Mouse (Mus musculus) midbrain, embryonic 15.5 days (tissue): ENCODE measurements at regions not wholly inside any gene's neighbourhood (a gene's known extent, or its start where the extent isn't known, plus 50 kb on each side); places are given as distances from the start of the nearest gene placed in this dataset.

Experiments used
- ATAC-seq: fragments of 200-750 bp; cut with Nextera tagmentation; replicated peaks from 2 replicates; pipeline ENCODE4 v1.8.0; 2017; ENCODE audit warnings: moderate TSS enrichment
- H3K27ac ChIP-seq: fragments of 300-500 bp; sonication (generic); 2 replicates; pipeline ENCODE4 v1.5.1; 2015; ENCODE audit warnings: mild to moderate bottlenecking, inconsistent platforms
- H3K27me3 ChIP-seq: fragments of 300-500 bp; sonication (generic); replicated peaks from 2 replicates; pipeline ENCODE4 v1.6.1; 2015; ENCODE audit warnings: inconsistent platforms
- H3K36me3 ChIP-seq: fragments of 300-500 bp; sonication (generic); replicated peaks from 2 replicates; pipeline ENCODE4 v1.6.1; 2015; ENCODE audit warnings: inconsistent platforms
- H3K4me1 ChIP-seq: fragments of 300-500 bp; sonication (generic); 2 replicates; pipeline ENCODE4 v1.6.1; 2015; ENCODE audit warnings: inconsistent platforms
- H3K4me2 ChIP-seq: fragments of 300-500 bp; sonication (generic); 2 replicates; pipeline ENCODE4 v1.6.1; 2015; ENCODE audit warnings: inconsistent platforms, mild to moderate bottlenecking, moderate library complexity
- H3K4me3 ChIP-seq: fragments of 300-500 bp; sonication (generic); 2 replicates; pipeline ENCODE4 v1.5.1; 2015; ENCODE audit warnings: mild to moderate bottlenecking, inconsistent platforms
- H3K9ac ChIP-seq: fragments of 300-500 bp; sonication (generic); 2 replicates; pipeline ENCODE4 v1.6.1; 2015; ENCODE audit warnings: mild to moderate bottlenecking, inconsistent platforms
- H3K9me3 ChIP-seq: fragments of 300-500 bp; sonication (generic); 2 replicates; pipeline ENCODE4 v1.6.1; 2016; ENCODE audit warnings: inconsistent platforms
- WGBS: fragments of 180-500 bp; shearing (Covaris S2); methylation state at CpG from one replicate; pipeline ENCODE4 v1.1.7; 2015; ENCODE audit warnings: mixed read lengths; 5-methylcytosine and 5-hydroxymethylcytosine counted together

DNA sequence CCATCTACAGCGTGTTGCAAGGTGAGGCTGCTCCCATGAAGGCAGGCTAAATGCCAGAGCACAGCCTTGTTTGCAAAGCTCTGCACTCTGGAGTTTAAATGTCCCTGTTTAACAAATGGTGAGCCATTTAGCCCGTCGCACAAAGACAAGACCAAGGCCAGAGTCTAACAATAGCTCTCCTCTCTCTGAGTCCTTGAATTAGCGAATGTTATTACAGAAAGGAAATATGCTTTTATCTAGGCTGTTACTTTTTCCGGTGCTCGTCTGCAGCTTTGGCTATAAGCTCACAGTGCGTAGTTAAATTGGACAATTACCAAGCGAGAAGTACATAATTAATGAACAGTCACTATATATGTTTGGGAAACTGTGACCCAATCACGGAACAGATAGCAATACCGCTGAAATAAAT, 137.8 kb upstream of the Noct start:
- Histone ChIP-seq H3K27me3 (no peaks in the 10 kb centered on the region), H3K4me3 (no peak overlapping the region), H3K9ac (no peak overlapping the region), H3K9me3 (no peaks in the 10 kb centered on the region), H3K36me3 (no peaks in the 10 kb centered on the region), H3K4me2 (no peak overlapping the region), H3K27ac (peak overlapping the region; percentile 55), H3K4me1 (peaks cover 34% of the 10 kb centered on the region)
- WGBS = 40% methylated on average over 10 of the region's 10 CpGs
- no peak for ATAC-seq

- Histone ChIP-seq H3K27ac (no peak overlapping the region), H3K9ac (no peak overlapping the region), H3K4me3 (no peak overlapping the region), H3K4me1 (peaks cover 34% of the 10 kb centered on the region), H3K4me2 (no peak overlapping the region), H3K36me3 (no peaks in the 10 kb centered on the region), H3K27me3 (no peaks in the 10 kb centered on the region), H3K9me3 (no peaks in the 10 kb centered on the region)
- WGBS = 68% methylated on average over 4 of the region's 4 CpGs
- ATAC-seq = no peak
Measured at GRCm38 (mm10) chr3:51087076-51087475, 137.2 kb upstream of the Noct start.

- Histone ChIP-seq H3K9ac (no peak overlapping the region), H3K9me3 (no peaks in the 10 kb centered on the region), H3K4me3 (no peak overlapping the region), H3K4me2 (no peak overlapping the region), H3K27me3 (no peaks in the 10 kb centered on the region), H3K27ac (peak overlapping the region; percentile 61), H3K36me3 (no peaks in the 10 kb centered on the region), H3K4me1 (peaks cover 27% of the 10 kb centered on the region)
- peak; percentile 61 for ATAC-seq
- 29% methylated on average over 10 of the region's 10 CpGs for whole genome bisulfite sequencing
Measured at GRCm38 (mm10) chr3:51089036-51089669, 135.1 kb upstream of the Noct start.

DNA sequence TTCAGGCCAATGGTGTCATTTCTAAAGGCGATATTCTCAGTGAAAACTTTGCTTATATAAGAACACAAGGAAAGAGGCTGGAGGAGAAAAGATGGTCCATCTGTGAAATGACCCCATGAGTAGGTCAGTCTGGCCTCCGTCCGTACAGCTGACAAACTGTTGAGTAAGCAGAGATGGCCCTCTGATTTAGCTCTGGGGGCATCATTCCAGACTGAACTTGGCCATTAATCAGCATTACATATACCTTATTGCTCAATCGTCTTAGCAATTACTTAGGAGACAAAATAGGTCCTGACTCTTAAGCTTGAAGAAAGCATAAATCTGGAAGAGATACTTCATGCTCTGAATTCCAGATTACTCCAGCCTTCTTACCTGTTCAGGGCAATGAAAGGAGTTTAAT, 132.8 kb upstream of the Noct start:
- Histone ChIP-seq H3K9ac (no peak overlapping the region), H3K36me3 (no peaks in the 10 kb centered on the region), H3K9me3 (no peaks in the 10 kb centered on the region), H3K27me3 (no peaks in the 10 kb centered on the region), H3K4me3 (no peak overlapping the region), H3K4me2 (no peak overlapping the region), H3K27ac (no peak overlapping the region), H3K4me1 (peaks cover 40% of the 10 kb centered on the region)
- no peak for ATAC-seq
- 90% methylated on average over 4 of the region's 4 CpGs for WGBS

DNA sequence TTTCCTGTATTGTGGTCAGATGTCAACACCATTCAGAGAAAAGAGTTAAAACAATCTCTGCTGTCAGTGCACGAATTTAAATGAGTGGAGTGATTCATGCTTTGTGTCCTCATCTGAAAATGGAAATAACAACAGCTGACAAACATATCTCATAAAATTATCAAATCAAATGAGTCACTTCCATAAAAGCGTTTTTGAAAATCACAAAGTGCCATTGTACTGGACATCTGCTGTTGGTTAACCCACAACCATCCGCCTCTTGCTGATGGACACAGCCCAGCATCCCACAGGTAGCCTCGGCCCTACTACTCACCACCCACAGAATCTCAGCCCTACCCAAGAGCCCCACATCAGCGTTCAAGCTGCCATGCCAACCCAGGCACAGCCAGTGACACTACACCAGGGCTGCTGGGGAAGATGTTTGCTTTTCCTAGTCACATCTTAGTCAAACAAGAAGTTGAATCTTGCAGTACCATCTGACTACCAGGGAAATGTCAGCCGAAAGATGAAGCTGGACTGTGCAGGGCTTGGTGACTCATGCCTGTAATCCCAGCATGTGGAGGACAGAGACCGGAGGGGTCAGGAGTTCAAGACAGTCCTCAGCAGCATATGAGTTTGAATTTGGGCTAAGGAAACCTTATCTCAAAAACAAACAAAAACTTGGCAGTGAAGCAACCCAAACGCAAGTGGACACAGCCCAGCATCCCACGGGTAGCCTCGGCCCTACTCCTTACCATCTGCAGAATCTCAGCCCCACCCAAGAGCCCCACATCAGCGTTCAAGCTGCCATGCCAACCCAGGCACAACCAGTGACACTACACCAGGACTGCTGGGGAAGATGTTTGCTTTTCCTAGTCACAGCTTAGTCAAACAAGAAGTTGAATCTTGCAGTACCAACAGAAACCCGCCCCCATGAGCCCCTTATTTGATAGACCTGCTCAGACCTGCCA, 131.9 kb upstream of the Noct start:
- H3K4me3 ChIP-seq = no peak overlapping the region
- no peak overlapping the region for H3K9ac ChIP-seq
- H3K36me3 ChIP-seq = no peaks in the 10 kb centered on the region
- no peak for ATAC-seq
- H3K4me2 ChIP-seq = no peak overlapping the region
- no peak overlapping the region for H3K27ac ChIP-seq
- 80% methylated on average over 12 of the region's 12 CpGs for WGBS
- H3K9me3 ChIP-seq = no peaks in the 10 kb centered on the region
- H3K27me3 ChIP-seq = no peaks in the 10 kb centered on the region
- H3K4me1 ChIP-seq = peaks cover 41% of the 10 kb centered on the region

GRCm38 (mm10) chr3:51095847-51096447, 128.3 kb upstream of the Noct start:
- H3K36me3 ChIP-seq = no peaks in the 10 kb centered on the region
- peak; percentile 86 for ATAC-seq
- H3K4me1 ChIP-seq = peaks cover 27% of the 10 kb centered on the region
- peak overlapping the region; percentile 82 for H3K27ac ChIP-seq
- WGBS = 18% methylated on average over 14 of the region's 14 CpGs
- H3K9me3 ChIP-seq = no peaks in the 10 kb centered on the region
- H3K9ac ChIP-seq = no peak overlapping the region
- H3K4me3 ChIP-seq = no peak overlapping the region
- peak overlapping the region; percentile 22; the same call in 1 of the 2 replicates for H3K4me2 ChIP-seq
- no peaks in the 10 kb centered on the region for H3K27me3 ChIP-seq

- Histone ChIP-seq H3K27me3 (no peaks in the 10 kb centered on the region), H3K36me3 (no peaks in the 10 kb centered on the region), H3K9ac (no peak overlapping the region), H3K4me1 (peaks cover 27% of the 10 kb centered on the region), H3K9me3 (no peaks in the 10 kb centered on the region), H3K4me2 (peak overlapping the region; percentile 22), H3K27ac (peak overlapping the region; percentile 82), H3K4me3 (no peak overlapping the region)
- 14% methylated on average over 6 of the region's 6 CpGs for WGBS
- ATAC-seq = peak; percentile 77
Measured at GRCm38 (mm10) chr3:51096545-51096944, 127.7 kb upstream of the Noct start.

DNA sequence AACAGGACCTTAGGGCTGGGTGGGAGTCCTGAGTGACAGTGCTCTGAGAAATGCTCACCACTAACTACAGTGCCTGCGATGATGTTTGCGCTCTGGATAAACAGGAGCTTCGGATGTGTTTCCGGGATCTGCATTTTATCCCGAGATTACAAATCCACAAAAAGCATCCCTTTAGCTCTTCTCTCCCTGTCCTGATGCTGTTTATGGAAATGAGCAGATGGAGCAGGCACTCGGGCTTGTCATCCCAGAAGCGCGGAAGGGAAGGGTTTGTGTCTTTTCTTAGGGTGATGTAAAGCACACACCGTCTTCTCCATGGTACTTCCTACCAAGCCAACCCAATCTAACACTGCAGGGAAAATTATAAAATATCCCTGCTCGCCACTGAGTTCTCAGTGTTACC, 126.9 kb upstream of the Noct start:
- Histone ChIP-seq H3K9me3 (no peaks in the 10 kb centered on the region), H3K27me3 (no peaks in the 10 kb centered on the region), H3K4me1 (peaks cover 27% of the 10 kb centered on the region), H3K27ac (peak overlapping the region; percentile 73), H3K9ac (no peak overlapping the region), H3K4me3 (no peak overlapping the region), H3K4me2 (no peak overlapping the region), H3K36me3 (no peaks in the 10 kb centered on the region)
- ATAC-seq = no peak
- WGBS = 66% methylated on average over 10 of the region's 10 CpGs

DNA sequence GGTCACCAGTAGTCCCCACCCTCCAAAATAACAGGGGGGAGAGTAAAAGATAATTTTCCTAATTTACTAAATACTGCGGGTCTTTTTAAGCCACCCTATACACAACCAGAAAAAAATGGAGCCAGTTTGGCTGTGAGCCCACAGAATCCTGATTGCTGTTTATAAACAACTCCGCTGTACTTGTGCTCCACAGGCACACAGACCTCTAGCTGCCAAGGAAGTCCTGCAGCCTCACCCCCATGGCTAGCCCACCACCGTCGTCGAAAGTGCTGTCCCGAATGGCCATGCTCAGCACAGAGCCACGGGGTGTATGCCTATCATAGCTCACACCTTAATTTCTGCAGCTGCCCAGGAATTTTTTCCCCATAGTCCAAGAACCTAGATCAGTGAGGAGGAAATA, 124.3 kb upstream of the Noct start:
- peaks cover 26% of the 10 kb centered on the region for H3K4me1 ChIP-seq
- WGBS = 83% methylated on average over 7 of the region's 7 CpGs
- no peaks in the 10 kb centered on the region for H3K9me3 ChIP-seq
- no peak overlapping the region for H3K9ac ChIP-seq
- no peak overlapping the region for H3K4me2 ChIP-seq
- H3K4me3 ChIP-seq = no peak overlapping the region
- ATAC-seq = no peak
- no peaks in the 10 kb centered on the region for H3K27me3 ChIP-seq
- no peaks in the 10 kb centered on the region for H3K36me3 ChIP-seq
- no peak overlapping the region for H3K27ac ChIP-seq

- H3K4me3 ChIP-seq = no peak overlapping the region
- H3K27me3 ChIP-seq = no peaks in the 10 kb centered on the region
- no peaks in the 10 kb centered on the region for H3K36me3 ChIP-seq
- 17% methylated on average over 12 of the region's 12 CpGs for WGBS
- no peaks in the 10 kb centered on the region for H3K9me3 ChIP-seq
- H3K4me1 ChIP-seq = peaks cover 9% of the 10 kb centered on the region; the same call in 1 of the 2 replicates
- H3K4me2 ChIP-seq = no peak overlapping the region
- no peak overlapping the region for H3K9ac ChIP-seq
- no peak; the same call in 1 of the 2 replicates for ATAC-seq
- H3K27ac ChIP-seq = no peak overlapping the region
Measured at GRCm38 (mm10) chr3:51108639-51109202, 115.5 kb upstream of the Noct start.

- peaks cover 9% of the 10 kb centered on the region; the same call in 1 of the 2 replicates for H3K4me1 ChIP-seq
- no peak overlapping the region for H3K9ac ChIP-seq
- H3K27me3 ChIP-seq = no peaks in the 10 kb centered on the region
- ATAC-seq = no peak
- WGBS = 95% methylated on average over 11 of the region's 11 CpGs
- H3K4me2 ChIP-seq = no peak overlapping the region
- H3K36me3 ChIP-seq = no peaks in the 10 kb centered on the region
- no peak overlapping the region for H3K4me3 ChIP-seq
- no peaks in the 10 kb centered on the region for H3K9me3 ChIP-seq
- no peak overlapping the region for H3K27ac ChIP-seq
Measured at GRCm38 (mm10) chr3:51111241-51111640, 113.0 kb upstream of the Noct start.

- WGBS = 76% methylated on average over 3 of the region's 3 CpGs
- Histone ChIP-seq H3K9ac (no peak overlapping the region), H3K4me1 (peaks cover 9% of the 10 kb centered on the region; the same call in 1 of the 2 replicates), H3K36me3 (no peaks in the 10 kb centered on the region), H3K9me3 (no peaks in the 10 kb centered on the region), H3K4me3 (no peak overlapping the region), H3K27ac (no peak overlapping the region), H3K27me3 (no peaks in the 10 kb centered on the region), H3K4me2 (no peak overlapping the region)
- no peak for ATAC-seq
Measured at GRCm38 (mm10) chr3:51112351-51112750, 111.9 kb upstream of the Noct start.
